Mouse (Mus musculus): ENCODE measurements around the gene Cd151. TPM values are rescaled to one million over a fixed set of nuclear protein-coding genes. Genes with fewer than 3 reads are reported as not detected.

The Cd151 gene
- polyA plus RNA-seq, 1 experiment from 2014 or later, result 93.2 TPM

Other genes starting within 250 kb of the Cd151 start
- gene Phrf1, start 238.6 kb upstream of the Cd151 start, polyA plus RNA-seq (2014; fragmentation: Nextera tagmentation; extraction: Ambion mirVana), result 48.5 and 82.6 TPM in 2 replicates
- 2.4 and 2.7 TPM in 2 replicates for gene Irf7, start 200.9 kb upstream of the Cd151 start, polyA plus RNA-seq (2014; fragmentation: Nextera tagmentation; extraction: Ambion mirVana)
- 1.7 and 3.5 TPM in 2 replicates for gene Cdhr5, start 190.6 kb upstream of the Cd151 start, polyA plus RNA-seq (2014; fragmentation: Nextera tagmentation; extraction: Ambion mirVana)
- 40.2 and 58.1 TPM in 2 replicates for gene Sct, start 188.3 kb upstream of the Cd151 start, polyA plus RNA-seq (2014; fragmentation: Nextera tagmentation; extraction: Ambion mirVana)
- 1.4 and 1.6 TPM in 2 replicates for gene Drd4, start 175.4 kb upstream of the Cd151 start, polyA plus RNA-seq (2014; fragmentation: Nextera tagmentation; extraction: Ambion mirVana)
- 64.0 and 79.7 TPM in 2 replicates for gene Deaf1, start 139.7 kb upstream of the Cd151 start, polyA plus RNA-seq (2014; fragmentation: Nextera tagmentation; extraction: Ambion mirVana)
- 36.7 and 46.8 TPM in 2 replicates for gene Tmem80, start 139.7 kb upstream of the Cd151 start, polyA plus RNA-seq (2014; fragmentation: Nextera tagmentation; extraction: Ambion mirVana)
- gene Eps8l2, start 128.5 kb upstream of the Cd151 start, polyA plus RNA-seq (2014; fragmentation: Nextera tagmentation; extraction: Ambion mirVana), result 9.6 and 18.0 TPM in 2 replicates
- gene Taldo1, start 75.2 kb upstream of the Cd151 start, polyA plus RNA-seq (2014; fragmentation: Nextera tagmentation; extraction: Ambion mirVana), result 321 and 322 TPM in 2 replicates
- 50.7 and 54.5 TPM in 2 replicates for gene Gatd1, start 53.3 kb upstream of the Cd151 start, polyA plus RNA-seq (2014; fragmentation: Nextera tagmentation; extraction: Ambion mirVana)
- 0.46 and 1.6 TPM in 2 replicates for gene Cend1, start 37.9 kb upstream of the Cd151 start, polyA plus RNA-seq (2014; fragmentation: Nextera tagmentation; extraction: Ambion mirVana)
- gene Slc25a22, start 29.5 kb upstream of the Cd151 start, polyA plus RNA-seq (2014; fragmentation: Nextera tagmentation; extraction: Ambion mirVana), result 22.0 and 34.1 TPM in 2 replicates
- gene Pidd1, start 23.4 kb upstream of the Cd151 start, polyA plus RNA-seq (2014; fragmentation: Nextera tagmentation; extraction: Ambion mirVana), result 9.1 and 14.1 TPM in 2 replicates
- gene Rplp2, start 20.0 kb upstream of the Cd151 start, polyA plus RNA-seq (2014; fragmentation: Nextera tagmentation; extraction: Ambion mirVana), result 1,491 and 1,701 TPM in 2 replicates
- gene Pnpla2, start 12.2 kb upstream of the Cd151 start, polyA plus RNA-seq (2014; fragmentation: Nextera tagmentation; extraction: Ambion mirVana), result 27.4 and 31.9 TPM in 2 replicates
- 13.1 and 13.4 TPM in 2 replicates for gene Cracr2b, start 6.3 kb upstream of the Cd151 start, polyA plus RNA-seq (2014; fragmentation: Nextera tagmentation; extraction: Ambion mirVana)
- gene Polr2l, start 7.7 kb downstream of the Cd151 start, polyA plus RNA-seq (2014; fragmentation: Nextera tagmentation; extraction: Ambion mirVana), result 77.9 and 85.5 TPM in 2 replicates
- gene Tspan4, start 7.8 kb downstream of the Cd151 start, polyA plus RNA-seq (2014; fragmentation: Nextera tagmentation; extraction: Ambion mirVana), result 71.9 and 90.2 TPM in 2 replicates
- gene Chid1, start 72.5 kb downstream of the Cd151 start, polyA plus RNA-seq (2014; fragmentation: Nextera tagmentation; extraction: Ambion mirVana), result 28.9 and 38.8 TPM in 2 replicates
- gene Ap2a2, start 94.8 kb downstream of the Cd151 start, polyA plus RNA-seq (2014; fragmentation: Nextera tagmentation; extraction: Ambion mirVana), result 47.0 and 76.3 TPM in 2 replicates
- 0.09 and 0.31 TPM in 2 replicates for gene Muc6, start 187.9 kb downstream of the Cd151 start, polyA plus RNA-seq (2014; fragmentation: Nextera tagmentation; extraction: Ambion mirVana)
- gene Muc2, start 222.9 kb downstream of the Cd151 start, polyA plus RNA-seq (2014; fragmentation: Nextera tagmentation; extraction: Ambion mirVana), result 0.14 and 0.61 TPM in 2 replicates